Mouse (Mus musculus) limb, embryonic 13.5 days (tissue): Measurements from ENCODE around the gene Taar3. TPM values are rescaled to one million over a fixed set of nuclear protein-coding genes. Genes with fewer than 3 reads are reported as not detected.

Source experiments
- ATAC-seq: fragments of 200-750 bp; cut with Nextera tagmentation; 2 replicates; pipeline ENCODE4 v1.8.0; 2017; ENCODE audit warnings: low read depth, moderate number of reproducible peaks, moderate TSS enrichment; ENCODE audit not compliant: low FRiP score
- H3K27ac ChIP-seq: fragments of 300-500 bp; sonication (generic); 2 replicates; pipeline ENCODE4 v1.5.1; 2015; ENCODE audit warnings: inconsistent platforms, mild to moderate bottlenecking, moderate library complexity
- H3K27me3 ChIP-seq: fragments of 300-500 bp; sonication (generic); 2 replicates; pipeline ENCODE4 v1.6.1; 2015; ENCODE audit warnings: mild to moderate bottlenecking, inconsistent platforms
- H3K36me3 ChIP-seq: fragments of 300-500 bp; sonication (generic); 2 replicates; pipeline ENCODE4 v1.6.1; 2015; ENCODE audit warnings: inconsistent platforms, mild to moderate bottlenecking, moderate library complexity
- H3K4me1 ChIP-seq: fragments of 300-500 bp; sonication (generic); 2 replicates; pipeline ENCODE4 v1.6.1; 2015; ENCODE audit warnings: inconsistent platforms
- H3K4me2 ChIP-seq: fragments of 300-500 bp; sonication (generic); replicated peaks from 2 replicates; pipeline ENCODE4 v1.6.1; 2015; ENCODE audit warnings: inconsistent platforms, mild to moderate bottlenecking, moderate library complexity
- H3K4me3 ChIP-seq: fragments of 300-500 bp; sonication (generic); 2 replicates; pipeline ENCODE4 v1.5.1; 2015; ENCODE audit warnings: moderate library complexity, mild to moderate bottlenecking, inconsistent platforms
- H3K9ac ChIP-seq: fragments of 300-500 bp; sonication (generic); 2 replicates; pipeline ENCODE4 v1.6.1; 2015; ENCODE audit warnings: mild to moderate bottlenecking, inconsistent platforms
- H3K9me3 ChIP-seq: fragments of 300-500 bp; sonication (generic); 2 replicates; pipeline ENCODE4 v1.6.1; 2016; ENCODE audit warnings: inconsistent platforms
- WGBS: fragments of 180-500 bp; shearing (Covaris S2); methylation state at CpG from one replicate; pipeline ENCODE4 v1.1.7; 2015; 5-methylcytosine and 5-hydroxymethylcytosine counted together
- polyA plus RNA-seq: library from polyadenylated mRNA; unstranded; fragments of >200 nt; fragmentation: Nextera tagmentation; extraction: Ambion mirVana; gene quantifications from 2 replicates; pipeline ENCODE4 v1.2.1, GENCODE M21; 2015

Gene Taar3
- polyA plus RNA-seq, result not detected in 2 replicates

DNA sequence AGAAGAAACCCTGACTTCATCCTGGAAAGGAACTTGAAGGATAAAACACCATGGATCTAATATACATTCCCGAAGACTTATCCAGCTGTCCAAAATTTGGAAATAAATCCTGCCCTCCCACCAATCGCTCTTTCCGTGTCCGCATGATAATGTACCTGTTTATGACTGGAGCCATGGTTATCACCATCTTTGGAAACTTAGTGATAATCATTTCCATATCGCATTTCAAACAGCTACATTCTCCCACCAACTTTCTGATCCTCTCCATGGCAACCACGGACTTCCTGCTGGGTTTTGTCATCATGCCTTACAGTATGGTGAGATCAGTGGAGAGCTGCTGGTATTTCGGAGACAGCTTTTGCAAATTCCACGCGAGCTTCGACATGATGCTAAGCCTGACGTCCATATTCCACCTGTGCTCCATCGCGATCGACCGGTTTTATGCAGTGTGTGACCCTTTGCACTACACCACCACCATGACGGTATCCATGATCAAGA, at the start of gene Taar3:
Taar3 (plus strand) TSS at position 51 of the 498 bp plus-strand sequence.
- H3K4me2 ChIP-seq, result no peak within 1 kb of the TSS
- no peaks in the 10 kb centered on the region for H3K27me3 ChIP-seq
- no peak within 1 kb of the TSS for H3K27ac ChIP-seq
- no peak within 1 kb of the TSS for H3K9ac ChIP-seq
- no peak within 1 kb of the TSS for H3K4me3 ChIP-seq
- WGBS, result 86% methylated on average over 16 of the region's 16 CpGs
- no peak for ATAC-seq
- H3K36me3 ChIP-seq, result no peaks in the 10 kb centered on the region
- peaks cover 10% of the 10 kb centered on the region; the same call in 1 of the 2 replicates for H3K4me1 ChIP-seq
- H3K9me3 ChIP-seq, result no peaks in the 10 kb centered on the region

DNA sequence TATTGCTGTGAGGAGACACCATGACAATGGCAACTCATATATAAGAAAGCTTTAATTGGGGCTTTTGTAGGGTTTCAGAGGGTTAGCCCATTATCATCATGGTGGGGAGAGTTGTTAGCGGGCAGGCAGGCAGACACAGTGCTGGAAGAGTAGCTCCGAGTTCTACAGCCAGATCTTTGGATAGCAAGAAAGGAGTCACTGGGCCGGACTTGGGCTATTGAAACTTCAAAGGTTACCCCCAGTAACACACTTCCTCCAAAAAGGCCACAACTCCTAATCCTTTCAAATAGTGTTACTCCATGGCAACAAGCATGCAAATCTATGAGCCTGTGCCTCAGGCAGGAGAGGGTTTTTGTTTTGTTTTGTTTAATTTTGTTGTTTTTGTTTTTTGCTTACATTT, 48.2 kb upstream of the Taar3 start:
- Histone ChIP-seq H3K9me3 (no peaks in the 10 kb centered on the region), H3K4me2 (no peak overlapping the region), H3K27me3 (no peaks in the 10 kb centered on the region), H3K4me3 (no peak overlapping the region), H3K27ac (no peak overlapping the region), H3K36me3 (no peaks in the 10 kb centered on the region), H3K9ac (no peak overlapping the region), H3K4me1 (no peaks in the 10 kb centered on the region)
- WGBS, result 88% methylated on average over 3 of the region's 3 CpGs
- ATAC-seq, result no peak

DNA sequence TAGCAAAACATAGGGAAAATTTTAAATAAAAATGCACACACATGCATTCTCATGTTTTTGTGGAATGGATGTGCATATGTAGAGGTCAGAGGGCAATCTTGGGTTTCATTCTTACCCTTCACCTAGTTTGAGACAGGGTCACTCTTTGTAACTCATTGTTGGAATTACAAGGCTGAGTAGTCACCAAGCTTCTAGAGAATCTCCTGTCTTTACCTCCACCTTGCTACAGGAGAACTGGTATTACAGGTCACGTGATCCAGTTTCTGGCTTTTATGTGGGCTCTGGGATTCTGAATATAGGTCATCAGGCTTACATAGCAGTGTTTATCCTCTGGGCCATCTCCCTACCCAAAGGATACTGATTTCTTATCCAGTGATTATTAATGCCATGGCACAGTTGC, 43.7 kb upstream of the Taar3 start:
- Histone ChIP-seq H3K4me1 (no peaks in the 10 kb centered on the region), H3K9me3 (no peaks in the 10 kb centered on the region), H3K27me3 (no peaks in the 10 kb centered on the region), H3K36me3 (no peaks in the 10 kb centered on the region), H3K4me3 (no peak overlapping the region), H3K27ac (no peak overlapping the region), H3K4me2 (no peak overlapping the region), H3K9ac (no peak overlapping the region)
- no peak for ATAC-seq
- 89% methylated on average over 1 of the region's 1 CpGs for WGBS

DNA sequence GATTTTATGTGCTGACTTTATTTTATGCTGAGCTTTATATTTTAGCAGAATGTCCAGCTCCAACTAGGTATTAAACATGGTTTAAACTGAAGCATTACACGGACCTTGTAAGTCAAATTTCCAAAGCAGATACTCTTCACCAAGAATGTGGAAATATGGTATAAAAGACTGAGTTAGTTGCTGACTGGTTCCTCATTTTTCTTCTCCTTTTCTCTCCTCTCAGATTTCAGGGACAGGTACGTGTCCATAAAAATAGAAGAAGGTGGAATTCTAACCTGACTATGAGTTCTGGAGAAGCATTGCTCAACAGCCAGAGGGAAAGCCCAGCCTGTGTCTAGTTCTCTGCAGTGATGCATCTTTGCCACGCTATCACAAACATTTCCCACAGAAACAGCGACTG, 29.3 kb upstream of the Taar3 start, which contains the start of gene Taar1:
Taar1 (plus strand) TSS at position 301 of the 400 bp plus-strand sequence.
- Histone ChIP-seq H3K4me3 (no peak within 1 kb of the TSS), H3K27me3 (no peaks in the 10 kb centered on the region), H3K4me2 (no peak within 1 kb of the TSS), H3K27ac (no peak within 1 kb of the TSS), H3K9me3 (no peaks in the 10 kb centered on the region), H3K36me3 (no peaks in the 10 kb centered on the region), H3K9ac (no peak within 1 kb of the TSS), H3K4me1 (no peaks in the 10 kb centered on the region)
- 84% methylated on average over 4 of the region's 4 CpGs for WGBS
- no peak for ATAC-seq

DNA sequence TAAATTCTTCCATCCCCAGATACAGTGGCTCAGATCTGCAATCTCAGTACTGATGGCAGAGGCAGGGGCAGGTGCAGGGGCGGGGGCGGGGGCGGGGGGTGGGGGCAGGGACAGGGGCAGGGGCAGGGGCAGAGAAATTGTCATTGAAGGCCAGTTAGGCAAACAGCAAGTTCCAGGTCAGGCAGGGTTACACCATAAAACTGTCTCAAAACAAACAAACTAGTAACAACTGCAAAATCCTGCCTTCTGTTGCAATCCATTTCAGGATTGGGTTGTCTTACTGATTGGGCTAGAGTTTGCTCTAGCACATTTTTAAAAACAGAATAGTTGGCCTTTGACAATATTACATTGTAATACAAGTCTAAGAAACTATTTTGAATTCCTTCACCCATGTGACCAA, 26.9 kb upstream of the Taar3 start:
- Histone ChIP-seq H3K27me3 (no peaks in the 10 kb centered on the region), H3K27ac (no peak overlapping the region), H3K4me3 (no peak overlapping the region), H3K9me3 (no peaks in the 10 kb centered on the region), H3K4me1 (no peaks in the 10 kb centered on the region), H3K4me2 (no peak overlapping the region), H3K36me3 (no peaks in the 10 kb centered on the region), H3K9ac (no peak overlapping the region)
- 58% methylated on average over 3 of the region's 3 CpGs for WGBS
- no peak for ATAC-seq

DNA sequence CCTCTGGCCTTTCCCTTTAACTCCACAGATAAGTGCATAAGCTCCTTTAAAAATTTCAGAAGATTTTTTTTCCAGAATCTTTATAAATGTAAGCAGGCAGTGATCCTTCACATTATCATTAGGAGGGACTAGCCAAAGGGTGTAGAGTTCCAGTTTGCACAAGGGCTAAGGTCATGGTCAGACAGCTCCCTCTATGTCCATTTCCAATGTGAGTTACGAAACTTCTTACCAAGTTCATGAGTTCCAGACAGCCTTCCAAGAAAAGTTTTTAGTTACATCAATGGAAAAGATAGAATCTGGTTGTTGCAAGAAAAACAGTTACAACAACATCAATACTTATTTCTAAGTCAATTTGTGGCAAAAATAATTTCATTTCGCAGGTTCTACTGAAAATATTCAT, 25.4 kb upstream of the Taar3 start:
- Histone ChIP-seq H3K36me3 (no peaks in the 10 kb centered on the region), H3K4me3 (no peak overlapping the region), H3K9me3 (no peaks in the 10 kb centered on the region), H3K9ac (no peak overlapping the region), H3K27me3 (no peaks in the 10 kb centered on the region), H3K4me2 (no peak overlapping the region), H3K27ac (no peak overlapping the region), H3K4me1 (no peaks in the 10 kb centered on the region)
- no peak for ATAC-seq
- WGBS, result 81% methylated on average over 2 of the region's 2 CpGs

DNA sequence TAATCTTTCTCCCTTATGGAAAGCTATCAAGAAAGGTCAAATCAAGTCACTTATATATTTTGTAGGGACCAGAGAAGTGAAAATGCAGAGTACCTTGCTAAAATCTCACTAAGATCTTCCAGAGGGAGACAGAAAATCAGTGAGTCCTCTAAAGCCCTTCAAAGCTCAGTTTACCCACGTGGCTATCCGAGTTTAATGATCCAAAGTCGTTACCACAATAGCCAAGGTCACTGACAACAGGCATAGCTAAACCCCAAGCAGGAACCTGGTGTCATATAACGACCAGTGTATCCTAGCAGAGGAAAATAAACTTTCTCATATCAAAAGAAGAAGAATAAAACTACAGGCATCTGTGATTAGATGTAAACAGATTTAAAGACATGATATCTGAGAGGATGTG, 11.7 kb upstream of the Taar3 start:
- WGBS, result 24% methylated on average over 4 of the region's 4 CpGs
- Histone ChIP-seq H3K9ac (no peak overlapping the region), H3K36me3 (no peaks in the 10 kb centered on the region)

DNA sequence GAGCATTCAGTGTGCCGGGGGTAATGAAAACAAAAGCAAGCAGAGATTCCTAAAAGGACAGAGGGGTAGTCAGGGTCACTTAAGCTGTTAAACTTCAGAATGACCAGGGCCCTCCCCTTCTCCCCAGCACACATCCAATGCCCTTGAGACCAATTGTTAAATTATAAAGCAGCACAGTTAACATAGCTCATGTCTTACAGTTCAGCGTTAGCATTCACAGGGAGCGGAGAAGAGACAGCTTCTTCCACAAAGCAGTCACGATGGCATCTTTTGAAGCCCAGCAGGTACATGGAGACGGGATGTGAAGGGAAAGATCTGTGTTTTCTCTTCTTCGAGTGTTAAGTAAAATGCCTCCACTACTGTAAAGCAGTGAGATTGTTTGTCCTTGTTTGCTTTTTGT, 11.0 kb upstream of the Taar3 start, which contains the start of gene Taar2:
Taar2 (plus strand) TSS at position 261 of the 400 bp plus-strand sequence.
- no peak within 1 kb of the TSS for H3K27ac ChIP-seq
- no peak for ATAC-seq
- WGBS, result 54% methylated on average over 6 of the region's 6 CpGs
- H3K27me3 ChIP-seq, result no peaks in the 10 kb centered on the region
- H3K36me3 ChIP-seq, result no peaks in the 10 kb centered on the region
- H3K4me1 ChIP-seq, result no peaks in the 10 kb centered on the region
- H3K9ac ChIP-seq, result no peak within 1 kb of the TSS
- no peaks in the 10 kb centered on the region for H3K9me3 ChIP-seq
- no peak within 1 kb of the TSS for H3K4me3 ChIP-seq
- H3K4me2 ChIP-seq, result no peak within 1 kb of the TSS

More for the DNA sequence above, 11.7 kb upstream of the Taar3 start:
- no peak for ATAC-seq
- Histone ChIP-seq H3K27ac (no peak overlapping the region), H3K9me3 (no peaks in the 10 kb centered on the region), H3K4me2 (no peak overlapping the region), H3K27me3 (no peaks in the 10 kb centered on the region), H3K4me1 (no peaks in the 10 kb centered on the region), H3K4me3 (no peak overlapping the region)

DNA sequence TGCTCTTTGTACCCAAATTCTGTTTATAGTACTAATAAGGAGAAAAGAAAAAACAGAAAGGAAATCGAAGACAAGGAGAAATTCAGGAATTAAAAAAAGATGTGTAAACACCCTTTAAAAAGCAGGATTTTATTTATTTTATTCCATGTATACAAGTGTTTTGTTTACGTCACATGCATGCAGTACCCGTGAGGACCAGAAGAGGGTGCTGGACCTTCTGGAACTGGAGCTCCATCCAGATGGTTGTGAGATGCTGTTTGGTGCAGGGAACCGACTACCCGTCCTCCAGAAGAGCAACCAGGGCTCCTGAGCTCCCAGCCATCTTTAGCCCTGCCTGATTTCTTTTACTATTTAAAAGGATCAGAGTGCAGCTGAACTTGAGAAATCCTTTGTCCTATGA, 6.9 kb upstream of the Taar3 start:
- H3K36me3 ChIP-seq, result no peaks in the 10 kb centered on the region
- H3K9ac ChIP-seq, result no peak overlapping the region
- no peaks in the 10 kb centered on the region for H3K9me3 ChIP-seq
- no peak overlapping the region for H3K4me2 ChIP-seq
- H3K4me1 ChIP-seq, result 0 out of 2 replicates have a peak, but pooled peaks cover 5% of the 10 kb centered on the region
- 75% methylated on average over 5 of the region's 5 CpGs for WGBS
- ATAC-seq, result no peak
- no peak overlapping the region for H3K27ac ChIP-seq
- H3K27me3 ChIP-seq, result no peaks in the 10 kb centered on the region
- H3K4me3 ChIP-seq, result no peak overlapping the region

DNA sequence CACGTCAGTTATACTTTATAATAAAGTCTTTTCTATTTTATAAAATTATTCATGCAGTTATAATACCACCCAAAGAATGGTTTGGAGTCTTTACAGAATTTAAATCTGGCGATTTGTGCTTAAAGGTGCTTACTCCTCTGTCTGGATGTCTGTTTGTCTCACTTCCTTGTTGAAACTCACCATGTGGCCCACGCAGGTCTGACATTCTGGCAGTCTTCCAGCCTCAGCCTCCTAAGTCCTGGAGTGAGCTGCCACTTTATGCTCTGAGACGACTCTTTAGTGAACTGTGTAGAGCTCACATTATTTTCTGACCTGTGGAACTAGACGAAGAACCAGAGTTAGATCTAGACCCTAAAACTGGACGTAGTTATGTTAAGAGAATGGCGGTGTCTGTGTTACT, 1.3 kb upstream of the Taar3 start:
- no peak overlapping the region for H3K4me3 ChIP-seq
- WGBS, result 55% methylated on average over 7 of the region's 7 CpGs
- peaks cover 10% of the 10 kb centered on the region; the same call in 1 of the 2 replicates for H3K4me1 ChIP-seq
- no peak overlapping the region for H3K9ac ChIP-seq
- no peaks in the 10 kb centered on the region for H3K9me3 ChIP-seq
- no peak for ATAC-seq
- no peak overlapping the region for H3K4me2 ChIP-seq
- H3K36me3 ChIP-seq, result no peaks in the 10 kb centered on the region
- no peaks in the 10 kb centered on the region for H3K27me3 ChIP-seq
- H3K27ac ChIP-seq, result no peak overlapping the region

DNA sequence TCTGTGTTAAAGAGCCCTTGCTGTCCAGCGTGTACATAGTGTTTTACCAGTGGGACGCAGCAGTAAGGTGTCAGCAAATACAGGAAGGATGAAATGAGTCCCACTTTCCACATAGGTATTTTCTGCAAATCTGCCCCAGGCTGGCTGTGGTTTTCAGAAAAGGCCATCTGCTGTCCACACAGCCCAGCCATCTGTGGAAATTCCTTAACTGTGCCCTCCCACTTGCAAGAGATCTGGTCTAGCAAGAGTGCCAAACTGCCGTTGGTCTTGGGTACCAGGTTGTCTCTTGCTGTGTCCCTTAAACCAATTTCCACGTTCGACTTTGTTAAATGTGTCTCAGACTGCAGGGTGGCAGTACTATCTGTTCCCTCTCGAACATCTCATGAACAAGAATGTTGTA, 2.4 kb downstream of the Taar3 start:
- no peaks in the 10 kb centered on the region for H3K9me3 ChIP-seq
- H3K27ac ChIP-seq, result no peak overlapping the region
- no peaks in the 10 kb centered on the region for H3K27me3 ChIP-seq
- no peak overlapping the region for H3K4me2 ChIP-seq
- 81% methylated on average over 6 of the region's 6 CpGs for WGBS
- H3K9ac ChIP-seq, result no peak overlapping the region
- ATAC-seq, result no peak
- peaks cover 5% of the 10 kb centered on the region; the same call in 1 of the 2 replicates for H3K4me1 ChIP-seq
- H3K4me3 ChIP-seq, result no peak overlapping the region
- no peaks in the 10 kb centered on the region for H3K36me3 ChIP-seq

DNA sequence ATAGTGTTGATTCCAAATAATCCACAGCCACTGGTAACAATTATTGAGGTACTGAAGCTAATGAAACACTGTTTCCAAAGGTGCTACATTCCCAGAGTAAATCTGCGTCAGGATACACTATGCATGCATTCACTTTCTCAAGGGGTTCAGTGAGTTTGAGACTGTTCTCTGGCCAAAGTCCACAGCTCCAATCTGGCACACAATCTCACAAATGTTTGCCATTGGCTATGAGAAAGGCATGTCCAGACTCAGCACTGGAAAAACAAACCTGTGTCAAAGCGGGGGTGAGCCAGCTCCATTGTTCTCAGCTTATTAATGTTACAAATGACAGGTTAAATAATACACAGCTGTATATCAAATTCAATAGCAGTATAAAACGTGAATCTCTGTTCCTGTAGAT, 9.7 kb downstream of the Taar3 start:
- Histone ChIP-seq H3K27ac (no peak overlapping the region), H3K9ac (no peak overlapping the region), H3K4me2 (no peak overlapping the region), H3K4me3 (no peak overlapping the region), H3K4me1 (peaks cover 6% of the 10 kb centered on the region; the same call in 1 of the 2 replicates), H3K27me3 (no peaks in the 10 kb centered on the region), H3K36me3 (no peaks in the 10 kb centered on the region), H3K9me3 (no peaks in the 10 kb centered on the region)
- 53% methylated on average over 3 of the region's 3 CpGs for WGBS
- ATAC-seq, result no peak

DNA sequence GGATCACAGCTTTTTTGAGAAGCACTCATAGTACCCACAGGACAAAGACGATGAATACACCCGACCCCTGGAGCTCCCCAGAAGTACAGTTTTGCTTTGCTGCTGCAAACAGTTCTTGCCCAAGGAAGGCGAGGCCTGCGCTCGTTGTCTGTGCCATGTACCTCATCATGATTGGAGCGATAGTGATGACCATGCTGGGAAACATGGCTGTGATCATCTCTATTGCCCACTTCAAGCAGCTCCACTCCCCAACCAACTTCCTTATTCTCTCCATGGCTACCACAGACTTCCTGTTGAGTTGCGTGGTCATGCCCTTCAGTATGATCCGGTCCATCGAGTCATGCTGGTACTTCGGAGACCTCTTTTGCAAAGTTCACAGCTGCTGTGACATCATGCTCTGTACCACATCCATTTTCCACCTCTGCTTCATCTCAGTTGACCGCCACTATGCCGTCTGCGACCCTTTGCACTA, 11.1 kb downstream of the Taar3 start, which contains the start of gene Taar4:
Taar4 (plus strand) TSS at position 51 of the 472 bp plus-strand sequence.
- no peak within 1 kb of the TSS for H3K4me2 ChIP-seq
- H3K9me3 ChIP-seq, result no peaks in the 10 kb centered on the region
- no peaks in the 10 kb centered on the region for H3K36me3 ChIP-seq
- no peak within 1 kb of the TSS for H3K27ac ChIP-seq
- H3K4me3 ChIP-seq, result no peak within 1 kb of the TSS
- no peaks in the 10 kb centered on the region for H3K27me3 ChIP-seq
- ATAC-seq, result no peak
- H3K4me1 ChIP-seq, result peaks cover 6% of the 10 kb centered on the region; the same call in 1 of the 2 replicates
- 96% methylated on average over 13 of the region's 13 CpGs for WGBS
- H3K9ac ChIP-seq, result no peak within 1 kb of the TSS
